Mouse (Mus musculus): Measurements from ENCODE around the gene Aox4. TPM values are rescaled to one million over a fixed set of nuclear protein-coding genes. Genes with fewer than 3 reads are reported as not detected.

Aox4 gene
- polyA plus RNA-seq, 2 experiments, result 0.78 to 2.5 TPM

DNA sequence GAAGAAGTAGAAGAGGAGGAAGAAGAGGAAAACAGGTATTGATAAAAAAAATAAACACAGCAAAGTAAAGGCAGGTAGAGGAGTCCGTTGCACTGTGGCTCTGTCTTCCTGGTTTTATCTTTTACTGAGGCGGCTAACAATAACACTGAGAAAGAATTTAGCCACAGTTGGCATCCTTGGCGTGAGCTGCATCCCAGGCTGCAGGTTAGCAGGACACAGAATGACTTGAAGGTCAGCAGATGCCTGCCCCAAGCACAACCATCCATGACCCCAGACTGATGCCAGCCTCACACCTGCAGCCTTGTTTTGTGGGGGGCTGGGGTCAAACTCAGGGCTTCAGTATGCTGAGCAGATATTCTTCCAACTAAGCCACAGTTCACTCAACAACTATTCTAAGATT lies 50.1 kb downstream of the Aox4 start:
- H3K4me2 ChIP-seq (replicated peaks; ENCODE audit: low read depth, low read length, severe bottlenecking), result no peak overlapping the region
- 79% methylated on average over 3 of the region's 3 CpGs for WGBS
- H3K27ac ChIP-seq (replicated peaks; ENCODE audit: low read depth, low read length), result no peak overlapping the region
- H3K4me1 ChIP-seq (ENCODE audit: control insufficient read depth, insufficient read depth, low read length), result no peaks in the 10 kb centered on the region
- no peak overlapping the region for H3K4me3 ChIP-seq (replicated peaks; ENCODE audit: low read length)
- no peak for TF ChIP-seq POLR2A (IDR thresholded peaks at IDR 0.05; ENCODE audit: borderline replicate concordance, extremely low read depth, insufficient read depth, insufficient read length)
- no peak for DNase-seq (ENCODE audit: low spot score)
- H3K9ac ChIP-seq (ENCODE audit: low read depth, low read length, severe bottlenecking), result no peak overlapping the region
- H3K9me3 ChIP-seq (ENCODE audit: control insufficient read depth, low read length), result no peaks in the 10 kb centered on the region
- H3K27me3 ChIP-seq (ENCODE audit: control insufficient read depth, insufficient read depth, low read length), result no peaks in the 10 kb centered on the region
- H3K36me3 ChIP-seq (ENCODE audit: control insufficient read depth, insufficient read depth, low read length), result no peaks in the 10 kb centered on the region
- no peak for ATAC-seq (ENCODE audit: low FRiP score, low read depth)

- WGBS, result 85% methylated on average over 2 of the region's 2 CpGs
- ATAC-seq (ENCODE audit: low FRiP score, low read depth), result no peak
- no peak for TF ChIP-seq POLR2A (IDR thresholded peaks at IDR 0.05; ENCODE audit: borderline replicate concordance, extremely low read depth, insufficient read depth, insufficient read length)
Measured at GRCm38 (mm10) chr1:58268231-58268630, 58.0 kb downstream of the Aox4 start.

DNA sequence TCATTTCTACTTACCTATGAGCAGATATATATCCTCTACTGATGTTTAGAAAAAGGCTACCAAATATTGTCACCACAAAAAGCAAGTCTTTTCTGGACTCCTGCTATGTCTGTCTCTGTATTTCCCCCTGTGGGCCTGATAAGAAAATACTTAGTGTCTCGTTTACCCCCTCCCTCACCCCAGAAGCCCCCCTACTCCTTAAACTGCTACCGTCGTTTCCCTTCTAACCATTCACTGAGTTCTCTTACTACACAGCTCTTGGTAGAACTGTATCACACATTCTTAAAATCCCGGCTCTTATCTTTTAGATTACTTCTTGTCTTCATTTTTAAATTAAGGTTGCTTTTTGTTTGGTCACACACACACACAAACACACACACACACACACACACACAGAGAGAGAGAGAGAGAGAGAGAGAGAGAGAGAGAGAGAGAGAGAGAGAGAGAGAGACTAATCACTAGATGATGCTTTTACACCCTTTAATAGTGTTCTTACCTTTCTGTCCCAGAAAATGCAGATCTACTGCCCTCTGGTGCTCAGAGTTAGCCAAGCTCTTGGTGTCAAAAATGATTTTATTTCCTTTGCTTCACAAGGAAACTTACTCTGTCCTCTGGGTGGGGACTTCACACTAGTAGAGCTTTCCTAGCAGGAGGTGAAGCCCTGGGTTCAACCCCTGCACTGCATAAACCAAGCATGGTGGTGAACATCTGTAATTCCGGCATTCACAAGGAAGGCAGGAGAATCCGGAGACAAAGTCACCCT lies 60.8 kb downstream of the Aox4 start:
- H3K27ac ChIP-seq (replicated peaks; ENCODE audit: low read depth, low read length), result no peak overlapping the region
- H3K4me1 ChIP-seq (ENCODE audit: control insufficient read depth, insufficient read depth, low read length), result no peaks in the 10 kb centered on the region; the same call in 1 of the 2 replicates
- H3K4me2 ChIP-seq (replicated peaks; ENCODE audit: low read depth, low read length, severe bottlenecking), result no peak overlapping the region
- no peak for TF ChIP-seq POLR2A (IDR thresholded peaks at IDR 0.05; ENCODE audit: borderline replicate concordance, extremely low read depth, insufficient read depth, insufficient read length)
- ATAC-seq (ENCODE audit: low FRiP score, low read depth) (0 out of 2 replicates have a peak, but pooled peaks have one; percentile 34), DNase-seq (ENCODE audit: low spot score) (peak; percentile 80)
- no peak overlapping the region for H3K4me3 ChIP-seq (replicated peaks; ENCODE audit: low read length)
- H3K9me3 ChIP-seq (ENCODE audit: control insufficient read depth, low read length), result no peaks in the 10 kb centered on the region
- 57% methylated on average over 6 of the region's 6 CpGs for WGBS
- H3K36me3 ChIP-seq (ENCODE audit: control insufficient read depth, insufficient read depth, low read length), result no peaks in the 10 kb centered on the region
- H3K9ac ChIP-seq (ENCODE audit: low read depth, low read length, severe bottlenecking), result no peak overlapping the region
- no peaks in the 10 kb centered on the region for H3K27me3 ChIP-seq (ENCODE audit: control insufficient read depth, insufficient read depth, low read length)

More at GRCm38 (mm10) chr1:58268231-58268630, 58.0 kb downstream of the Aox4 start:
- no peak overlapping the region for H3K27ac ChIP-seq (replicated peaks; ENCODE audit: low read depth, low read length)
- no peaks in the 10 kb centered on the region for H3K36me3 ChIP-seq (ENCODE audit: control insufficient read depth, insufficient read depth, low read length)
- H3K9ac ChIP-seq (ENCODE audit: low read depth, low read length, severe bottlenecking), result no peak overlapping the region
- no peaks in the 10 kb centered on the region for H3K4me1 ChIP-seq (ENCODE audit: control insufficient read depth, insufficient read depth, low read length)
- H3K4me3 ChIP-seq (replicated peaks; ENCODE audit: low read length), result no peak overlapping the region
- no peaks in the 10 kb centered on the region for H3K27me3 ChIP-seq (ENCODE audit: control insufficient read depth, insufficient read depth, low read length)
- H3K4me2 ChIP-seq (replicated peaks; ENCODE audit: low read depth, low read length, severe bottlenecking), result no peak overlapping the region
- no peak for DNase-seq (ENCODE audit: low spot score)
- H3K9me3 ChIP-seq (ENCODE audit: control insufficient read depth, low read length), result no peaks in the 10 kb centered on the region

DNA sequence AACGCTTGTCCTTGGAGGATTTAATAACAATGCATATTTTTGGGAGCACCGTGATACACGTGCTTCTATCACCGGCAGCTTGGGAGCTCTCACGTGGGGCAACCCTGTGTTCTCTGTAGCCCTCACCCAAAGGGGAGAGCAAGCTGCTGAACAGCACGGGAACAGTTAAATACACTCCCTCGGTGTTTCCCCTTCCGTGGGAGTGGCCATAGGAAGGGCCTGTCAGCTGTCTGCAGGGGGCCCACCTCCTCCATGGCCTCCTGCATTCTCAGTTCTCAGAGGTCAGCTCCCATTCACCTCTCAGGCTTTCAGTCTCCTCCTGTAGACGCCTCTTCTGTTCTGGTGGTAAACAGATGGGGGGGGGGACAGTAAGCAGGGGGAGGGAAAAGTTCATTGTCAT lies 65.7 kb downstream of the Aox4 start:
- WGBS, result 30% methylated on average over 9 of the region's 9 CpGs
- Histone ChIP-seq H3K9ac (ENCODE audit: low read depth, low read length, severe bottlenecking) (no peak overlapping the region), H3K27ac (replicated peaks; ENCODE audit: low read depth, low read length) (no peak overlapping the region), H3K36me3 (ENCODE audit: control insufficient read depth, insufficient read depth, low read length) (no peaks in the 10 kb centered on the region), H3K27me3 (ENCODE audit: control insufficient read depth, insufficient read depth, low read length) (no peaks in the 10 kb centered on the region), H3K4me2 (replicated peaks; ENCODE audit: low read depth, low read length, severe bottlenecking) (no peak overlapping the region), H3K4me3 (replicated peaks; ENCODE audit: low read length) (no peak overlapping the region), H3K4me1 (ENCODE audit: control insufficient read depth, insufficient read depth, low read length) (peaks cover 15% of the 10 kb centered on the region), H3K9me3 (ENCODE audit: control insufficient read depth, low read length) (no peaks in the 10 kb centered on the region)
- DNase-seq (ENCODE audit: low spot score), result no peak
- ATAC-seq (ENCODE audit: low FRiP score, low read depth), result 0 out of 2 replicates have a peak, but pooled peaks have one; percentile 28
- no peak for TF ChIP-seq POLR2A (IDR thresholded peaks at IDR 0.05; ENCODE audit: borderline replicate concordance, extremely low read depth, insufficient read depth, insufficient read length)

DNA sequence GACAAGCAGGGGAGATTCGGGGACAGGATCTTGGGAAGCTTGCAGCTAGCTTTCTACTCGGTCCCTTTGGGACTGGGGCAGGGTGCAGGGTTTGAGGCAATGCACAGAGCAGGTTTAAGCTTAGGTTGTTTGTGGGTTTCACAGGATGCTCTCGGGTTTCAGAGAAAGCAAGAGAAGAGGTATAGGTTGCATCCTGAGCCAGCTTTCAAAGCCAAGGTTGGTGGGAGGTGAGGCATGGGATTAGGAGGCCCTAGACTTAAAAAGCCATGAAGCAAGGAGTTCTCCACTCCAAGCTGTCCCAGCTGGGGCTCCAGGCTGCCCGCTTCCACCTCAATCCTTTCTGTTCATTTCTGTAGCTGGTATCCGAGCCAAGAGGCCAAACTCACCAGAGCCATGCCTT lies 67.8 kb downstream of the Aox4 start, which contains the start of gene Aox2:
TSS of gene Aox2 (plus strand) at position 301 of the 400 bp plus-strand sequence.
- Histone ChIP-seq H3K9me3 (ENCODE audit: control insufficient read depth, low read length) (no peaks in the 10 kb centered on the region), H3K4me3 (replicated peaks; ENCODE audit: low read length) (no peak within 1 kb of the TSS), H3K27me3 (ENCODE audit: control insufficient read depth, insufficient read depth, low read length) (no peaks in the 10 kb centered on the region), H3K36me3 (ENCODE audit: control insufficient read depth, insufficient read depth, low read length) (no peaks in the 10 kb centered on the region), H3K4me2 (replicated peaks; ENCODE audit: low read depth, low read length, severe bottlenecking) (no peak within 1 kb of the TSS), H3K27ac (replicated peaks; ENCODE audit: low read depth, low read length) (peak within 1 kb of the TSS; percentile 48; the same call in 1 of the 2 replicates), H3K9ac (ENCODE audit: low read depth, low read length, severe bottlenecking) (no peak within 1 kb of the TSS), H3K4me1 (ENCODE audit: control insufficient read depth, insufficient read depth, low read length) (peaks cover 15% of the 10 kb centered on the region)
- no peak for DNase-seq (ENCODE audit: low spot score)
- 59% methylated on average over 5 of the region's 5 CpGs for WGBS
- TF ChIP-seq POLR2A (IDR thresholded peaks at IDR 0.05; ENCODE audit: borderline replicate concordance, extremely low read depth, insufficient read depth, insufficient read length), result no peak
- ATAC-seq (ENCODE audit: low FRiP score, low read depth), result peak; percentile 17; the same call in 1 of the 2 replicates

All from limb, embryonic 14.5 days (tissue).